26 mouse cellular contexts compared by ENCODE assay signal in the genomic region with DNA sequence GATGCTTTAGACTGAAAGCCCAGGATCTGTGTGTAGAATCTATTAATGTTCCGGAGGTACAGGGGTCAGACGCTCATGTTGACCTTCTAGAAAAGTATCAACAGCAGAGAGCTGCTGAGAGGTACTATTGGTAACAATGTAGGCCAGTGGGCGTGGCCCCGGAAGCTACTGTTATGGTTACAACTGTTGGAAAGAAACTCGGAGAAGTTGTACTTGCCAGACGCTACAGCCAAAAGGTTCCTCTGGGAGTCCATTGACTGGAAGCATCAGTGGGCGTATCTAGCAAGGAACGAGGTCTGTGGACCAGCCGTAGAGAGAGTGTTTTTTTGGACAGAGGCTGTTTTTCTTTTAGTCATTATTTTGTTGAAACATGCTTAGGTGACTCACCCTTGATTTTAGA. TPM values are rescaled to one million over a fixed set of nuclear protein-coding genes. Genes with fewer than 3 reads are reported as not detected.
A peak's percentile ranks its signal among the peaks of the same experiment; 100 is the strongest.
DNase-seq lines count a peak whose midpoint lies in the region; ATAC-seq and TF ChIP-seq lines count a peak whose summit lies in the region.
"Had no signal": no experiment of that assay in that cellular context is flagged by ENCODE, and none has a peak within 500 bp of the region (broad histone marks: within the 10 kb centered on the region; RNA-seq: fewer than 3 reads in every experiment).

No protein-coding gene starts in this region.

- H3K9me3 ChIP-seq in heart, embryonic 12.5 days (replicated peaks) = no peaks in the 10 kb centered on the region
- no peaks in the 10 kb centered on the region for H3K9me3 ChIP-seq in intestine, embryonic 16.5 days (ENCODE audit: control insufficient read depth, low read length)
- H3K9me3 ChIP-seq: embryonic facial prominence, embryonic 10.5 days; forebrain, embryonic 13.5 days; heart, embryonic 15.5 days; limb, embryonic 12.5 days; lung, embryonic 15.5 days; midbrain, embryonic 10.5 days had no signal

- no peak overlapping the region for H3K4me3 ChIP-seq in heart, adult 2 months
- H3K4me3 ChIP-seq in heart, embryonic 12.5 days = no peak overlapping the region
- H3K4me3 ChIP-seq in intestine, embryonic 16.5 days (ENCODE audit: low read length) = no peak overlapping the region
- H3K4me3 ChIP-seq: embryonic facial prominence, embryonic 10.5 days; forebrain, embryonic 13.5 days; heart, embryonic 15.5 days; limb, embryonic 12.5 days; lung, embryonic 15.5 days; midbrain, embryonic 10.5 days had no signal

- no peak for ATAC-seq in heart, embryonic 12.5 days (ENCODE audit: insufficient number of reproducible peaks, low FRiP score)
- ATAC-seq in intestine, embryonic 16.5 days = no peak
- ATAC-seq: activated CD4-positive, CD25-positive, alpha-beta regulatory T cell, adult 4 months; forebrain, embryonic 13.5 days had no signal

- no peak for TF ChIP-seq EP300 in heart, adult 2 months (IDR thresholded peaks at IDR 0.05; ENCODE audit: insufficient read depth, low read depth, low read length)

- no peak for TF ChIP-seq POLR2A in heart, adult 2 months (IDR thresholded peaks at IDR 0.05; ENCODE audit: insufficient read depth, low read depth, low read length)

- no peak overlapping the region for H3K4me2 ChIP-seq in heart, embryonic 12.5 days
- H3K4me2 ChIP-seq in intestine, embryonic 16.5 days (ENCODE audit: low read depth, low read length) = no peak overlapping the region
- H3K4me2 ChIP-seq: forebrain, embryonic 13.5 days; heart, embryonic 15.5 days; hindbrain, embryonic 14.5 days; limb, embryonic 12.5 days; lung, embryonic 15.5 days had no signal

- no peaks in the 10 kb centered on the region for H3K27me3 ChIP-seq in heart, adult 2 months (ENCODE audit: control insufficient read depth, insufficient read depth, low read length)
- no peaks in the 10 kb centered on the region for H3K27me3 ChIP-seq in heart, embryonic 12.5 days (replicated peaks)
- H3K27me3 ChIP-seq in intestine, embryonic 16.5 days (replicated peaks; ENCODE audit: control insufficient read depth, insufficient read depth, low read length) = no peaks in the 10 kb centered on the region
- H3K27me3 ChIP-seq: forebrain, embryonic 13.5 days; heart, embryonic 15.5 days; limb, embryonic 12.5 days; lung, embryonic 15.5 days had no signal

- H3K27ac ChIP-seq in heart, adult 2 months = peak overlapping the region; percentile 36
- H3K27ac ChIP-seq in heart, embryonic 12.5 days (ENCODE audit: poor library complexity, severe bottlenecking) = no peak overlapping the region
- H3K27ac ChIP-seq in intestine, embryonic 16.5 days (ENCODE audit: low read length) = no peak overlapping the region
- H3K27ac ChIP-seq: embryonic facial prominence, embryonic 10.5 days; forebrain, embryonic 13.5 days; heart, embryonic 15.5 days; hindbrain, embryonic 14.5 days; limb, embryonic 12.5 days; liver, embryonic 14.5 days; lung, embryonic 15.5 days; macrophage; midbrain, embryonic 10.5 days; stomach, postnatal 0 days had no signal

- intact Hi-C loops in heart, adult 2 months (cut with DNase I) = no loop called here
- intact Hi-C loops in gastrocnemius, postnatal 14 days (cut with DNase I; ENCODE audit: low total_unique reads) = no loop called here
- intact Hi-C loops in heart, postnatal 14 days (cut with DNase I) = no loop called here

- TF ChIP-seq CTCF in heart, adult 2 months (IDR thresholded peaks at IDR 0.05) = no peak

- peak; percentile 66 to 78 for DNase-seq in heart, adult 2 months
- peak; percentile 66 for DNase-seq in gastrocnemius, postnatal 14 days
- peak; percentile 55 to 72 for DNase-seq in heart, postnatal 14 days
- no peak for DNase-seq in left cerebral cortex, adult 9 months (ENCODE audit: low spot score in 2 of 2)
- no peak for DNase-seq in layer of hippocampus, adult 9-11 months
- no peak for DNase-seq in lung, postnatal 14 days
- DNase-seq: B cell, adult 2 months; cerebellum, adult 2 months; kidney, postnatal 36 days; right cerebral cortex, postnatal 25 days; thymus, postnatal 14 days had no signal

- H3K9ac ChIP-seq in heart, adult 2 months (ENCODE audit: low read depth, low read length) = no peak overlapping the region
- H3K9ac ChIP-seq in heart, embryonic 12.5 days = no peak overlapping the region
- H3K9ac ChIP-seq in intestine, embryonic 16.5 days (ENCODE audit: low read depth, low read length) = no peak overlapping the region
- H3K9ac ChIP-seq: forebrain, embryonic 13.5 days; heart, embryonic 15.5 days; hindbrain, embryonic 14.5 days; limb, embryonic 12.5 days; liver, embryonic 14.5 days; lung, embryonic 15.5 days had no signal

- no peaks in the 10 kb centered on the region for H3K79me2 ChIP-seq in heart, adult 2 months (replicated peaks; ENCODE audit: control insufficient read depth, insufficient read depth, low read length)

- H3K36me3 ChIP-seq in heart, adult 2 months (ENCODE audit: control insufficient read depth, insufficient read depth, low read length) = no peaks in the 10 kb centered on the region; the same call in 1 of the 2 replicates
- no peaks in the 10 kb centered on the region for H3K36me3 ChIP-seq in heart, embryonic 12.5 days
- no peaks in the 10 kb centered on the region for H3K36me3 ChIP-seq in intestine, embryonic 16.5 days (ENCODE audit: control insufficient read depth, insufficient read depth, low read length)
- H3K36me3 ChIP-seq: embryonic facial prominence, embryonic 10.5 days; heart, embryonic 15.5 days; limb, embryonic 12.5 days; lung, embryonic 15.5 days; midbrain, embryonic 10.5 days had no signal

- 61% methylated on average over 9 of the region's 9 CpGs for WGBS in heart, adult 2 months
- 83% methylated on average over 9 of the region's 9 CpGs for WGBS in heart, embryonic 12.5 days
- 86% methylated on average over 9 of the region's 9 CpGs for WGBS in intestine, embryonic 16.5 days

- H3K4me1 ChIP-seq in heart, adult 2 months (ENCODE audit: control insufficient read depth, insufficient read depth, low read length) = no peaks in the 10 kb centered on the region; the same call in 1 of the 2 replicates
- peaks cover 7% of the 10 kb centered on the region; the same call in 1 of the 2 replicates for H3K4me1 ChIP-seq in heart, embryonic 12.5 days (replicated peaks)
- H3K4me1 ChIP-seq in intestine, embryonic 16.5 days (ENCODE audit: control insufficient read depth, insufficient read depth, low read length) = no peaks in the 10 kb centered on the region
- H3K4me1 ChIP-seq: embryonic facial prominence, embryonic 10.5 days; forebrain, embryonic 13.5 days; limb, embryonic 12.5 days; lung, embryonic 15.5 days; midbrain, embryonic 10.5 days had no signal

RNA-seq across cellular contexts. Expression of gene Ccn2, which starts 14.5 kb away (rescaled TPM):
- total RNA-seq in heart, adult 2 months (2021) = 100 to 1,000 TPM in 1 of 2 experiments, 10 to 100 TPM in 1; 62.8 to 108 TPM
- polyA plus RNA-seq in heart, adult 2 months (2012; rRNA removed) = 93.2 and 141 TPM in 2 replicates
- polyA plus RNA-seq in heart, embryonic 12.5 days (2016; fragmentation: Nextera tagmentation; extraction: Ambion mirVana) = 56.8 and 60.1 TPM in 2 replicates
- 10 to 100 TPM; 20.2 to 57.0 TPM for total RNA-seq in gastrocnemius, postnatal 14 days (2021)
- 10 to 100 TPM; 61.8 to 65.7 TPM for total RNA-seq in heart, postnatal 14 days (2021)
- polyA plus RNA-seq in intestine, embryonic 16.5 days (2015; fragmentation: Nextera tagmentation; extraction: Ambion mirVana) = 8.9 and 12.7 TPM in 2 replicates
- total RNA-seq: common myeloid progenitor, adult 5-6 weeks; neutrophil, adult 5-6 weeks had no signal
- polyA plus RNA-seq: activated CD4-positive, CD25-positive, alpha-beta regulatory T cell, adult 4 months had no signal

Comparison
In these comparisons a context has a peak if more than half of its experiments do, and no peak if none do; other contexts are left out.
1. DNase-seq: peak in heart, adult 2 months (2 of 2), gastrocnemius, postnatal 14 days (single experiment) and heart, postnatal 14 days (2 of 2); none in left cerebral cortex, adult 9 months (0 of 2), layer of hippocampus, adult 9-11 months (single experiment) and lung, postnatal 14 days (single experiment).